In genomic region chr4:84544646-84545045, GRCm38 (mm10) we compare ENCODE assay signal across 8 mouse cellular contexts.
A peak's percentile ranks its signal among the peaks of the same experiment; 100 is the strongest.
DNase-seq lines count a peak whose midpoint lies in the region; ATAC-seq lines count a peak whose summit lies in the region.

No protein-coding gene starts in this region.

- H3K4me3 ChIP-seq in hindbrain, embryonic 10.5 days = peak overlapping the region; percentile 62
- H3K4me3 ChIP-seq in hindbrain, embryonic 16.5 days (ENCODE audit: low read length) = no peak overlapping the region; the same call in 1 of the 2 replicates
- H3K4me3 ChIP-seq in forebrain, embryonic 14.5 days (ENCODE audit: low read depth, low read length) = no peak overlapping the region
- H3K4me3 ChIP-seq in midbrain, embryonic 11.5 days (ENCODE audit: low read depth, low read length) = peak overlapping the region; percentile 54; the same call in 1 of the 2 replicates

- DNase-seq in hindbrain, embryonic 10.5 days (ENCODE audit: low spot score) = no peak
- DNase-seq in NIH3T3 (ENCODE audit: low read depth) = peak; percentile 55
- DNase-seq in forebrain, embryonic 14.5 days (ENCODE audit: low spot score) = no peak
- peak; percentile 89 for DNase-seq in midbrain, embryonic 11.5 days (ENCODE audit: low spot score, missing footprints)
- DNase-seq in cerebellum, adult 18-20 months = no peak
- no peak for DNase-seq in left cerebral cortex, postnatal 36 days (ENCODE audit: low spot score in 2 of 2)
- no peak for DNase-seq in testis, postnatal 14 days (ENCODE audit: low spot score)

- ATAC-seq in hindbrain, embryonic 16.5 days = no peak
- ATAC-seq in forebrain, embryonic 14.5 days = no peak
- ATAC-seq in midbrain, embryonic 11.5 days (ENCODE audit: low FRiP score) = no peak

- H3K9ac ChIP-seq in hindbrain, embryonic 16.5 days (ENCODE audit: low read depth, low read length) = no peak overlapping the region
- no peak overlapping the region for H3K9ac ChIP-seq in forebrain, embryonic 14.5 days (ENCODE audit: low read length)
- H3K9ac ChIP-seq in midbrain, embryonic 11.5 days (ENCODE audit: low read length) = no peak overlapping the region

- H3K27me3 ChIP-seq in hindbrain, embryonic 10.5 days (ENCODE audit: insufficient read depth, poor library complexity, severe bottlenecking) = peaks cover 46% of the 10 kb centered on the region
- H3K27me3 ChIP-seq in hindbrain, embryonic 16.5 days (replicated peaks; ENCODE audit: control insufficient read depth, insufficient read depth, low read length) = peaks cover 7% of the 10 kb centered on the region
- H3K27me3 ChIP-seq in forebrain, embryonic 14.5 days (replicated peaks; ENCODE audit: control insufficient read depth, insufficient read depth, low read length) = peaks cover 16% of the 10 kb centered on the region
- H3K27me3 ChIP-seq in midbrain, embryonic 11.5 days (ENCODE audit: control insufficient read depth, insufficient read depth, low read length) = peaks cover 15% of the 10 kb centered on the region

- 31% methylated on average over 2 of the region's 2 CpGs for WGBS in hindbrain, embryonic 10.5 days
- WGBS in hindbrain, embryonic 16.5 days = 50% methylated on average over 2 of the region's 2 CpGs
- 35% methylated on average over 2 of the region's 2 CpGs for WGBS in forebrain, embryonic 14.5 days
- WGBS in midbrain, embryonic 11.5 days = 35% methylated on average over 2 of the region's 2 CpGs

- no peaks in the 10 kb centered on the region for H3K9me3 ChIP-seq in hindbrain, embryonic 10.5 days
- no peaks in the 10 kb centered on the region for H3K9me3 ChIP-seq in hindbrain, embryonic 16.5 days (ENCODE audit: control insufficient read depth, low read length)
- H3K9me3 ChIP-seq in forebrain, embryonic 14.5 days (replicated peaks; ENCODE audit: control insufficient read depth, low read length) = no peaks in the 10 kb centered on the region
- H3K9me3 ChIP-seq in midbrain, embryonic 11.5 days (ENCODE audit: control insufficient read depth, low read length) = no peaks in the 10 kb centered on the region

- H3K36me3 ChIP-seq in hindbrain, embryonic 10.5 days = no peaks in the 10 kb centered on the region
- no peaks in the 10 kb centered on the region for H3K36me3 ChIP-seq in hindbrain, embryonic 16.5 days (ENCODE audit: control insufficient read depth, insufficient read depth, low read length)
- no peaks in the 10 kb centered on the region for H3K36me3 ChIP-seq in forebrain, embryonic 14.5 days (ENCODE audit: control insufficient read depth, insufficient read depth, low read length)
- H3K36me3 ChIP-seq in midbrain, embryonic 11.5 days (ENCODE audit: control insufficient read depth, insufficient read depth, low read length) = no peaks in the 10 kb centered on the region

- H3K27ac ChIP-seq in hindbrain, embryonic 10.5 days = no peak overlapping the region
- no peak overlapping the region for H3K27ac ChIP-seq in hindbrain, embryonic 16.5 days (ENCODE audit: low read depth, low read length)
- H3K27ac ChIP-seq in forebrain, embryonic 14.5 days (ENCODE audit: low read depth, low read length) = no peak overlapping the region
- no peak overlapping the region for H3K27ac ChIP-seq in midbrain, embryonic 11.5 days (ENCODE audit: low read depth, low read length)

- no peak overlapping the region; the same call in 1 of the 2 replicates for H3K4me2 ChIP-seq in hindbrain, embryonic 16.5 days (ENCODE audit: low read length)
- H3K4me2 ChIP-seq in forebrain, embryonic 14.5 days (ENCODE audit: low read length) = peak overlapping the region; percentile 98
- peak overlapping the region; percentile 76 for H3K4me2 ChIP-seq in midbrain, embryonic 11.5 days

- intact Hi-C loops in left cerebral cortex, postnatal 36 days (cut with DNase I) = no loop called here

- H3K4me1 ChIP-seq in hindbrain, embryonic 10.5 days (replicated peaks) = peaks cover 32% of the 10 kb centered on the region
- 0 out of 2 replicates have a peak, but pooled peaks cover 2% of the 10 kb centered on the region for H3K4me1 ChIP-seq in hindbrain, embryonic 16.5 days (ENCODE audit: control insufficient read depth, insufficient read depth, low read depth, low read length)
- H3K4me1 ChIP-seq in forebrain, embryonic 14.5 days (ENCODE audit: control insufficient read depth, insufficient read depth, low read length) = peaks cover 4% of the 10 kb centered on the region; the same call in 1 of the 2 replicates
- H3K4me1 ChIP-seq in midbrain, embryonic 11.5 days (ENCODE audit: control insufficient read depth, insufficient read depth, low read length) = peaks cover 5% of the 10 kb centered on the region; the same call in 1 of the 2 replicates

Comparison
In these comparisons a context has a peak if more than half of its experiments do, and no peak if none do; other contexts are left out.
1. H3K4me3 ChIP-seq: peak in hindbrain, embryonic 10.5 days (single experiment) and midbrain, embryonic 11.5 days (single experiment); none in hindbrain, embryonic 16.5 days (single experiment) and forebrain, embryonic 14.5 days (single experiment).
2. DNase-seq: peak in NIH3T3 (single experiment) and midbrain, embryonic 11.5 days (single experiment); none in hindbrain, embryonic 10.5 days (single experiment), forebrain, embryonic 14.5 days (single experiment), cerebellum, adult 18-20 months (0 of 2), left cerebral cortex, postnatal 36 days (0 of 2) and testis, postnatal 14 days (single experiment).